Mouse (Mus musculus): Measurements from ENCODE around the gene Rwdd3. TPM values are rescaled to one million over a fixed set of nuclear protein-coding genes. Genes with fewer than 3 reads are reported as not detected.

Gene Rwdd3
- total RNA-seq, 2 experiments from 2014 or later: 2.5 TPM; not detected in 1

Other genes starting within 250 kb of the Rwdd3 start
- gene Tmem56, start 111.4 kb upstream of the Rwdd3 start, total RNA-seq (2015; ENCODE audit: low replicate concordance): 44.0 and 57.0 TPM in 2 replicates
- gene Tmem56, start 111.4 kb upstream of the Rwdd3 start, total RNA-seq (2017; ENCODE audit: low replicate concordance): 36.5 and 43.3 TPM in 2 replicates
- 7.6 and 12.6 TPM in 2 replicates for gene Alg14, start 120.1 kb upstream of the Rwdd3 start, total RNA-seq (2015; ENCODE audit: low replicate concordance)
- 0.23 and 2.2 TPM in 2 replicates for gene Alg14, start 120.1 kb upstream of the Rwdd3 start, total RNA-seq (2017; ENCODE audit: low replicate concordance)

Data from erythroid progenitor cell, adult 5-6 weeks (primary cell).